Comparison of ENCODE assay signal across 8 mouse cellular contexts in the genomic region with DNA sequence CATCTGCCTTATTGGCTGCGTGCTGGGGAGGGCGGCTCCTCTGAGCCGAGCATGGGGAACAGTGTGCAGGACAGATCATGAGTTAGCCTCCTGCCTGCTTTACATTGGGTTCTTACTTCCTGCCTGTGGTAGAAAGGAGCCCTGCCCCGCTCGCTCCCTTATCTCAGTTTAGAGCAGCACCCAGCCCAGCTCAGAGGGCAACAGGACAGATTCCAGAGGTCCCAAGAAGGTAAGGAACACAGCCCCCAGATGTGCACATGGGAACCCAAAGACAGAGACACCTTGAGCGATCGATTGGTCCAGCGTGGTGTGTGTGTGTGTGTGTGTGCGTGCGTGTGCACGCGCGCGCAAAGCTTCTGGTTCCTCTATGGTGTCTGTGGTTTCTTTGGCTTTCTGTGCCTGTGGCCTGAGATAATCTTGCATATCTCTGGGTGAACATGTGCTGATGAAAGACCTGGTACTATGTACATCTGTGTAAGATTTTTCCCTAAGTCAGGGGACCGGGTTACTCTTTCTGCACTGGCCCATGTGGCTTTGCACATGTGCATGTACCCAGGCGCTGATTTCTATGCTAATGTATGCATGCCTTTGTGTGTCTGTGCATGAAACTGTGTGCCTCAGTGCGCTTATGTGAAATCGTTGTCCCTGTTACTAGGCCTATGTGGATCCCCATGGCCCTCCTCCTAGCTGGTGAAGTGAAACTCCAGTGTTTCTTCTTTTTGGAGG. TPM values are rescaled to one million over a fixed set of nuclear protein-coding genes. Genes with fewer than 3 reads are reported as not detected.
DNase-seq lines count a peak whose midpoint lies in the region; ATAC-seq and TF ChIP-seq lines count a peak whose summit lies in the region.

No protein-coding gene starts in this region.

- WGBS in kidney, postnatal 0 days = 82% methylated on average over 18 of the region's 18 CpGs
- WGBS in kidney, embryonic 14.5 days = 85% methylated on average over 18 of the region's 18 CpGs
- WGBS in embryonic facial prominence, embryonic 11.5 days = 88% methylated on average over 18 of the region's 18 CpGs
- 75% methylated on average over 18 of the region's 18 CpGs for WGBS in intestine, embryonic 16.5 days
- 80% methylated on average over 18 of the region's 18 CpGs for WGBS in midbrain, embryonic 16.5 days

- H3K9me3 ChIP-seq in kidney, postnatal 0 days (replicated peaks; ENCODE audit: low read length) = no peaks in the 10 kb centered on the region
- no peaks in the 10 kb centered on the region for H3K9me3 ChIP-seq in kidney, embryonic 14.5 days (ENCODE audit: control insufficient read depth, low read length)
- no peaks in the 10 kb centered on the region for H3K9me3 ChIP-seq in embryonic facial prominence, embryonic 11.5 days (replicated peaks; ENCODE audit: control insufficient read depth, low read length)
- no peaks in the 10 kb centered on the region for H3K9me3 ChIP-seq in intestine, embryonic 16.5 days (ENCODE audit: control insufficient read depth, low read length)
- H3K9me3 ChIP-seq in midbrain, embryonic 16.5 days (replicated peaks; ENCODE audit: control insufficient read depth, low read length, poor library complexity, severe bottlenecking) = no peaks in the 10 kb centered on the region

- no peak for DNase-seq in kidney, postnatal 0 days (ENCODE audit: low spot score)
- DNase-seq in embryonic facial prominence, embryonic 11.5 days (ENCODE audit: low spot score) = no peak
- peak; percentile 71 for DNase-seq in thymus, postnatal 4 days
- DNase-seq in frontal cortex, adult 2 months (ENCODE audit: extremely low spot score in 1 of 2, low spot score in 1 of 2) = no peak
- no peak for DNase-seq in layer of hippocampus, postnatal 14 days (ENCODE audit: low spot score in 2 of 2)

- no peak overlapping the region for H3K4me3 ChIP-seq in kidney, postnatal 0 days (replicated peaks; ENCODE audit: low read depth, low read length)
- no peak overlapping the region for H3K4me3 ChIP-seq in kidney, embryonic 14.5 days (ENCODE audit: low read length)
- H3K4me3 ChIP-seq in embryonic facial prominence, embryonic 11.5 days (ENCODE audit: low read depth, low read length) = no peak overlapping the region
- H3K4me3 ChIP-seq in intestine, embryonic 16.5 days (ENCODE audit: low read length) = peak overlapping the region; percentile 11
- no peak overlapping the region for H3K4me3 ChIP-seq in midbrain, embryonic 16.5 days (ENCODE audit: low read depth, low read length)

- no peaks in the 10 kb centered on the region for H3K4me1 ChIP-seq in kidney, postnatal 0 days (replicated peaks; ENCODE audit: insufficient read depth, low read length)
- no peaks in the 10 kb centered on the region for H3K4me1 ChIP-seq in kidney, embryonic 14.5 days (ENCODE audit: control insufficient read depth, insufficient read depth, low read length)
- no peaks in the 10 kb centered on the region for H3K4me1 ChIP-seq in embryonic facial prominence, embryonic 11.5 days (ENCODE audit: control insufficient read depth, insufficient read depth, low read length)
- H3K4me1 ChIP-seq in intestine, embryonic 16.5 days (ENCODE audit: control insufficient read depth, insufficient read depth, low read length) = peaks cover 9% of the 10 kb centered on the region
- H3K4me1 ChIP-seq in midbrain, embryonic 16.5 days (ENCODE audit: control insufficient read depth, insufficient read depth, low read length) = peaks cover 2% of the 10 kb centered on the region; the same call in 1 of the 2 replicates

- no peak for ATAC-seq in kidney, postnatal 0 days (replicated peaks; ENCODE audit: low FRiP score, low read depth)
- no peak for ATAC-seq in kidney, embryonic 14.5 days (ENCODE audit: low FRiP score, low TSS enrichment)
- peak; percentile 12; the same call in 1 of the 2 replicates for ATAC-seq in embryonic facial prominence, embryonic 11.5 days (replicated peaks; ENCODE audit: insufficient number of reproducible peaks, low FRiP score, low TSS enrichment, low read depth)
- ATAC-seq in intestine, embryonic 16.5 days = peak; percentile 93
- peak; percentile 63 for ATAC-seq in midbrain, embryonic 16.5 days

- no peak overlapping the region for H3K4me2 ChIP-seq in kidney, postnatal 0 days (ENCODE audit: low read length)
- H3K4me2 ChIP-seq in kidney, embryonic 14.5 days (replicated peaks; ENCODE audit: low read depth, low read length) = no peak overlapping the region
- H3K4me2 ChIP-seq in embryonic facial prominence, embryonic 11.5 days (ENCODE audit: low read depth, low read length) = no peak overlapping the region
- H3K4me2 ChIP-seq in intestine, embryonic 16.5 days (ENCODE audit: low read depth, low read length) = peak overlapping the region; percentile 36
- no peak overlapping the region for H3K4me2 ChIP-seq in midbrain, embryonic 16.5 days (ENCODE audit: low read length)

- no peak overlapping the region for H3K9ac ChIP-seq in kidney, postnatal 0 days (ENCODE audit: low read depth, low read length)
- no peak overlapping the region for H3K9ac ChIP-seq in kidney, embryonic 14.5 days (ENCODE audit: low read depth, low read length)
- no peak overlapping the region for H3K9ac ChIP-seq in embryonic facial prominence, embryonic 11.5 days (replicated peaks; ENCODE audit: low read length)
- peak overlapping the region; percentile 25 for H3K9ac ChIP-seq in intestine, embryonic 16.5 days (ENCODE audit: low read depth, low read length)
- H3K9ac ChIP-seq in midbrain, embryonic 16.5 days (ENCODE audit: low read depth, low read length) = no peak overlapping the region

- H3K36me3 ChIP-seq in kidney, postnatal 0 days (ENCODE audit: insufficient read depth, low read length) = no peaks in the 10 kb centered on the region
- H3K36me3 ChIP-seq in kidney, embryonic 14.5 days (ENCODE audit: control insufficient read depth, insufficient read depth, low read length) = no peaks in the 10 kb centered on the region
- no peaks in the 10 kb centered on the region for H3K36me3 ChIP-seq in embryonic facial prominence, embryonic 11.5 days (replicated peaks; ENCODE audit: control insufficient read depth, insufficient read depth, low read depth, low read length)
- H3K36me3 ChIP-seq in intestine, embryonic 16.5 days (ENCODE audit: control insufficient read depth, insufficient read depth, low read length) = no peaks in the 10 kb centered on the region
- no peaks in the 10 kb centered on the region for H3K36me3 ChIP-seq in midbrain, embryonic 16.5 days (ENCODE audit: control insufficient read depth, insufficient read depth, low read length)

- peak overlapping the region; percentile 44 for H3K27ac ChIP-seq in kidney, postnatal 0 days
- H3K27ac ChIP-seq in kidney, embryonic 14.5 days (ENCODE audit: low read depth, low read length) = no peak overlapping the region
- H3K27ac ChIP-seq in embryonic facial prominence, embryonic 11.5 days (replicated peaks; ENCODE audit: low read depth, low read length) = no peak overlapping the region
- peak overlapping the region; percentile 91 for H3K27ac ChIP-seq in intestine, embryonic 16.5 days (ENCODE audit: low read length)
- peak overlapping the region; percentile 56 for H3K27ac ChIP-seq in midbrain, embryonic 16.5 days (ENCODE audit: low read length)

- no peak for TF ChIP-seq CTCF in kidney, postnatal 0 days (IDR thresholded peaks at IDR 0.05; ENCODE audit: low read depth)

- H3K27me3 ChIP-seq in kidney, postnatal 0 days (ENCODE audit: insufficient read depth, low read length) = no peaks in the 10 kb centered on the region
- no peaks in the 10 kb centered on the region for H3K27me3 ChIP-seq in kidney, embryonic 14.5 days (ENCODE audit: control insufficient read depth, insufficient read depth, low read length)
- no peaks in the 10 kb centered on the region for H3K27me3 ChIP-seq in embryonic facial prominence, embryonic 11.5 days (ENCODE audit: control insufficient read depth, insufficient read depth, low read length)
- H3K27me3 ChIP-seq in intestine, embryonic 16.5 days (replicated peaks; ENCODE audit: control insufficient read depth, insufficient read depth, low read length) = no peaks in the 10 kb centered on the region
- H3K27me3 ChIP-seq in midbrain, embryonic 16.5 days (ENCODE audit: control insufficient read depth, insufficient read depth, low read depth, low read length) = no peaks in the 10 kb centered on the region

RNA-seq across cellular contexts. Expression of gene Lpar5, which starts 3.6 kb away (rescaled TPM):
- 0.29 and 0.30 TPM in 2 replicates for polyA plus RNA-seq in kidney, postnatal 0 days (2015; fragmentation: Nextera tagmentation; extraction: Ambion mirVana)
- polyA plus RNA-seq in kidney, embryonic 14.5 days (2014; fragmentation: Nextera tagmentation; extraction: Ambion mirVana) = 0.43 and 0.45 TPM in 2 replicates
- 0.25 and 0.49 TPM in 2 replicates for polyA plus RNA-seq in embryonic facial prominence, embryonic 11.5 days (2014; fragmentation: Nextera tagmentation; extraction: Ambion mirVana)
- 9.4 and 9.7 TPM in 2 replicates for polyA plus RNA-seq in intestine, embryonic 16.5 days (2015; fragmentation: Nextera tagmentation; extraction: Ambion mirVana)
- polyA plus RNA-seq in midbrain, embryonic 16.5 days (2015; fragmentation: Nextera tagmentation; extraction: Ambion mirVana) = 0.45 and 0.60 TPM in 2 replicates
- polyA plus RNA-seq in frontal cortex, adult 2 months (2012; rRNA removed) = 0.94 and 1.4 TPM in 2 replicates
- total RNA-seq in layer of hippocampus, postnatal 14 days (2021) = 1 to 10 TPM in 1 of 2 experiments, under 1 TPM in 1; 0.94 to 1.6 TPM

RNA-seq across cellular contexts. Expression of gene Acrbp, which starts 21.8 kb away (rescaled TPM):
- polyA plus RNA-seq in kidney, postnatal 0 days (2015; fragmentation: Nextera tagmentation; extraction: Ambion mirVana) = 4.2 and 4.5 TPM in 2 replicates
- 14.0 and 14.7 TPM in 2 replicates for polyA plus RNA-seq in kidney, embryonic 14.5 days (2014; fragmentation: Nextera tagmentation; extraction: Ambion mirVana)
- polyA plus RNA-seq in embryonic facial prominence, embryonic 11.5 days (2014; fragmentation: Nextera tagmentation; extraction: Ambion mirVana) = 10.0 and 12.5 TPM in 2 replicates
- polyA plus RNA-seq in intestine, embryonic 16.5 days (2015; fragmentation: Nextera tagmentation; extraction: Ambion mirVana) = 9.8 and 10.6 TPM in 2 replicates
- 18.0 and 18.3 TPM in 2 replicates for polyA plus RNA-seq in midbrain, embryonic 16.5 days (2015; fragmentation: Nextera tagmentation; extraction: Ambion mirVana)
- 23.0 and 23.9 TPM in 2 replicates for polyA plus RNA-seq in frontal cortex, adult 2 months (2012; rRNA removed)
- total RNA-seq in layer of hippocampus, postnatal 14 days (2021) = 1 to 10 TPM; 6.2 to 8.1 TPM

RNA-seq across cellular contexts. Expression of gene Chd4, which starts 24.4 kb away (rescaled TPM):
- 60.7 and 64.2 TPM in 2 replicates for polyA plus RNA-seq in kidney, postnatal 0 days (2015; fragmentation: Nextera tagmentation; extraction: Ambion mirVana)
- 72.1 and 106 TPM in 2 replicates for polyA plus RNA-seq in kidney, embryonic 14.5 days (2014; fragmentation: Nextera tagmentation; extraction: Ambion mirVana)
- 93.2 and 94.5 TPM in 2 replicates for polyA plus RNA-seq in embryonic facial prominence, embryonic 11.5 days (2014; fragmentation: Nextera tagmentation; extraction: Ambion mirVana)
- 41.3 and 44.8 TPM in 2 replicates for polyA plus RNA-seq in intestine, embryonic 16.5 days (2015; fragmentation: Nextera tagmentation; extraction: Ambion mirVana)
- polyA plus RNA-seq in midbrain, embryonic 16.5 days (2015; fragmentation: Nextera tagmentation; extraction: Ambion mirVana) = 59.7 and 74.3 TPM in 2 replicates
- polyA plus RNA-seq in frontal cortex, adult 2 months (2012; rRNA removed) = 91.3 and 103 TPM in 2 replicates
- 100 to 1,000 TPM; 173 to 193 TPM for total RNA-seq in layer of hippocampus, postnatal 14 days (2021)

RNA-seq across cellular contexts. Expression of gene Ing4, which starts 31.8 kb away (rescaled TPM):
- polyA plus RNA-seq in kidney, postnatal 0 days (2015; fragmentation: Nextera tagmentation; extraction: Ambion mirVana) = 118 and 119 TPM in 2 replicates
- 111 and 144 TPM in 2 replicates for polyA plus RNA-seq in kidney, embryonic 14.5 days (2014; fragmentation: Nextera tagmentation; extraction: Ambion mirVana)
- polyA plus RNA-seq in embryonic facial prominence, embryonic 11.5 days (2014; fragmentation: Nextera tagmentation; extraction: Ambion mirVana) = 141 and 145 TPM in 2 replicates
- 96.0 and 105 TPM in 2 replicates for polyA plus RNA-seq in intestine, embryonic 16.5 days (2015; fragmentation: Nextera tagmentation; extraction: Ambion mirVana)
- 141 and 155 TPM in 2 replicates for polyA plus RNA-seq in midbrain, embryonic 16.5 days (2015; fragmentation: Nextera tagmentation; extraction: Ambion mirVana)
- polyA plus RNA-seq in frontal cortex, adult 2 months (2012; rRNA removed) = 70.8 and 74.9 TPM in 2 replicates
- total RNA-seq in layer of hippocampus, postnatal 14 days (2021) = 10 to 100 TPM; 62.5 to 62.6 TPM

Comparison
In these comparisons a context has a peak if more than half of its experiments do, and no peak if none do; other contexts are left out.
1. H3K27ac ChIP-seq: peak in kidney, postnatal 0 days (single experiment), intestine, embryonic 16.5 days (single experiment) and midbrain, embryonic 16.5 days (single experiment); none in kidney, embryonic 14.5 days (single experiment) and embryonic facial prominence, embryonic 11.5 days (single experiment).
2. ATAC-seq: peak in embryonic facial prominence, embryonic 11.5 days (single experiment), intestine, embryonic 16.5 days (single experiment) and midbrain, embryonic 16.5 days (single experiment); none in kidney, postnatal 0 days (single experiment) and kidney, embryonic 14.5 days (single experiment).